Mouse (Mus musculus): ENCODE data around the gene Ap3d1. TPM values are rescaled to one million over a fixed set of nuclear protein-coding genes. Genes with fewer than 3 reads are reported as not detected.

The Ap3d1 gene
- polyA plus RNA-seq, 1 experiment from 2014 or later: 81.7 TPM

- H3K4me3 ChIP-seq (ENCODE audit: low read depth, low read length): no peak overlapping the region
- no peaks in the 10 kb centered on the region for H3K27me3 ChIP-seq (ENCODE audit: control insufficient read depth, insufficient read depth, low read length)
- no peak for ATAC-seq (ENCODE audit: insufficient number of reproducible peaks, insufficient read depth, low FRiP score, low read depth)
- no peak overlapping the region for H3K27ac ChIP-seq (ENCODE audit: low read length)
- H3K4me2 ChIP-seq (replicated peaks; ENCODE audit: low read depth, low read length): no peak overlapping the region
- WGBS: 80% methylated on average over 2 of the region's 2 CpGs
- H3K36me3 ChIP-seq (ENCODE audit: control insufficient read depth, insufficient read depth, low read length): no peaks in the 10 kb centered on the region; the same call in 1 of the 2 replicates
- H3K9me3 ChIP-seq (ENCODE audit: control insufficient read depth, low read depth, low read length): no peaks in the 10 kb centered on the region
- peaks cover 25% of the 10 kb centered on the region for H3K4me1 ChIP-seq (ENCODE audit: control insufficient read depth, insufficient read depth, low read length)
- H3K9ac ChIP-seq (replicated peaks; ENCODE audit: low read depth, low read length): no peak overlapping the region
Measured at GRCm38 (mm10) chr10:80680260-80680696, 61.8 kb downstream of the Ap3d1 start.

- H3K4me2 ChIP-seq (replicated peaks; ENCODE audit: low read depth, low read length): no peak overlapping the region
- H3K36me3 ChIP-seq (ENCODE audit: control insufficient read depth, insufficient read depth, low read length): no peaks in the 10 kb centered on the region; the same call in 1 of the 2 replicates
- WGBS: 59% methylated on average over 9 of the region's 9 CpGs
- no peaks in the 10 kb centered on the region for H3K9me3 ChIP-seq (ENCODE audit: control insufficient read depth, low read depth, low read length)
- ATAC-seq (ENCODE audit: insufficient number of reproducible peaks, insufficient read depth, low FRiP score, low read depth): no peak
- H3K27me3 ChIP-seq (ENCODE audit: control insufficient read depth, insufficient read depth, low read length): no peaks in the 10 kb centered on the region
- no peak overlapping the region for H3K4me3 ChIP-seq (ENCODE audit: low read depth, low read length)
- H3K4me1 ChIP-seq (ENCODE audit: control insufficient read depth, insufficient read depth, low read length): peaks cover 30% of the 10 kb centered on the region
- H3K9ac ChIP-seq (replicated peaks; ENCODE audit: low read depth, low read length): no peak overlapping the region; the same call in 1 of the 2 replicates
- no peak overlapping the region; the same call in 1 of the 2 replicates for H3K27ac ChIP-seq (ENCODE audit: low read length)
Measured at GRCm38 (mm10) chr10:80679556-80680259, 62.4 kb downstream of the Ap3d1 start.

- Histone ChIP-seq H3K27ac (ENCODE audit: low read length) (peak overlapping the region; percentile 99), H3K4me1 (ENCODE audit: control insufficient read depth, insufficient read depth, low read length) (peaks cover 39% of the 10 kb centered on the region), H3K9me3 (ENCODE audit: control insufficient read depth, low read depth, low read length) (no peaks in the 10 kb centered on the region), H3K4me2 (replicated peaks; ENCODE audit: low read depth, low read length) (peak overlapping the region; percentile 72; the same call in 1 of the 2 replicates), H3K27me3 (ENCODE audit: control insufficient read depth, insufficient read depth, low read length) (no peaks in the 10 kb centered on the region), H3K4me3 (ENCODE audit: low read depth, low read length) (no peak overlapping the region), H3K9ac (replicated peaks; ENCODE audit: low read depth, low read length) (0 out of 2 replicates have a peak overlapping the region, but pooled peaks have one; percentile 18), H3K36me3 (ENCODE audit: control insufficient read depth, insufficient read depth, low read length) (peaks cover 3% of the 10 kb centered on the region)
- no peak for ATAC-seq (ENCODE audit: insufficient number of reproducible peaks, insufficient read depth, low FRiP score, low read depth)
- 53% methylated on average over 8 of the region's 10 CpGs for WGBS
Measured at GRCm38 (mm10) chr10:80678601-80679377, 63.3 kb downstream of the Ap3d1 start.

- peak; percentile 20 for ATAC-seq (ENCODE audit: insufficient number of reproducible peaks, insufficient read depth, low FRiP score, low read depth)
- Histone ChIP-seq H3K36me3 (ENCODE audit: control insufficient read depth, insufficient read depth, low read length) (peaks cover 7% of the 10 kb centered on the region), H3K4me3 (ENCODE audit: low read depth, low read length) (peak within 1 kb of the TSS; percentile 97), H3K27ac (ENCODE audit: low read length) (peak within 1 kb of the TSS; percentile 99), H3K4me1 (ENCODE audit: control insufficient read depth, insufficient read depth, low read length) (peaks cover 46% of the 10 kb centered on the region), H3K27me3 (ENCODE audit: control insufficient read depth, insufficient read depth, low read length) (no peaks in the 10 kb centered on the region), H3K9me3 (ENCODE audit: control insufficient read depth, low read depth, low read length) (no peaks in the 10 kb centered on the region), H3K4me2 (replicated peaks; ENCODE audit: low read depth, low read length) (peak within 1 kb of the TSS; percentile 72), H3K9ac (replicated peaks; ENCODE audit: low read depth, low read length) (peak within 1 kb of the TSS; percentile 63)
- WGBS: 13% methylated on average over 8 of the region's 8 CpGs
Measured at GRCm38 (mm10) chr10:80677942-80678436, 64.1 kb downstream of the Ap3d1 start, which contains the start of gene Mknk2. Gene Mknk2 (minus strand): TSS chr10:80678112.

- peak overlapping the region; percentile 99 for H3K27ac ChIP-seq (ENCODE audit: low read length)
- H3K9me3 ChIP-seq (ENCODE audit: control insufficient read depth, low read depth, low read length): no peaks in the 10 kb centered on the region
- H3K36me3 ChIP-seq (ENCODE audit: control insufficient read depth, insufficient read depth, low read length): peaks cover 7% of the 10 kb centered on the region
- H3K4me2 ChIP-seq (replicated peaks; ENCODE audit: low read depth, low read length): peak overlapping the region; percentile 72
- H3K27me3 ChIP-seq (ENCODE audit: control insufficient read depth, insufficient read depth, low read length): no peaks in the 10 kb centered on the region
- H3K9ac ChIP-seq (replicated peaks; ENCODE audit: low read depth, low read length): peak overlapping the region; percentile 63
- WGBS: 24% methylated on average over 9 of the region's 9 CpGs
- no peak for ATAC-seq (ENCODE audit: insufficient number of reproducible peaks, insufficient read depth, low FRiP score, low read depth)
- H3K4me3 ChIP-seq (ENCODE audit: low read depth, low read length): peak overlapping the region; percentile 97
- H3K4me1 ChIP-seq (ENCODE audit: control insufficient read depth, insufficient read depth, low read length): peaks cover 46% of the 10 kb centered on the region
Measured at GRCm38 (mm10) chr10:80677128-80677875, 64.8 kb downstream of the Ap3d1 start.

- Histone ChIP-seq H3K27me3 (ENCODE audit: control insufficient read depth, insufficient read depth, low read length) (no peaks in the 10 kb centered on the region), H3K9ac (replicated peaks; ENCODE audit: low read depth, low read length) (peak overlapping the region; percentile 98), H3K4me1 (ENCODE audit: control insufficient read depth, insufficient read depth, low read length) (peaks cover 46% of the 10 kb centered on the region), H3K36me3 (ENCODE audit: control insufficient read depth, insufficient read depth, low read length) (peaks cover 9% of the 10 kb centered on the region), H3K4me2 (replicated peaks; ENCODE audit: low read depth, low read length) (peak overlapping the region; percentile 89), H3K27ac (ENCODE audit: low read length) (peak overlapping the region; percentile 99), H3K9me3 (ENCODE audit: control insufficient read depth, low read depth, low read length) (no peaks in the 10 kb centered on the region), H3K4me3 (ENCODE audit: low read depth, low read length) (peak overlapping the region; percentile 97)
- ATAC-seq (ENCODE audit: insufficient number of reproducible peaks, insufficient read depth, low FRiP score, low read depth): peak; percentile 91
- under 1% methylated on average over 72 of the region's 78 CpGs for WGBS
Measured at GRCm38 (mm10) chr10:80676198-80676928, 65.7 kb downstream of the Ap3d1 start.

- peak overlapping the region; percentile 89 for H3K4me2 ChIP-seq (replicated peaks; ENCODE audit: low read depth, low read length)
- H3K4me3 ChIP-seq (ENCODE audit: low read depth, low read length): peak overlapping the region; percentile 97
- H3K9ac ChIP-seq (replicated peaks; ENCODE audit: low read depth, low read length): peak overlapping the region; percentile 98
- under 1% methylated on average over 53 of the region's 54 CpGs for WGBS
- H3K36me3 ChIP-seq (ENCODE audit: control insufficient read depth, insufficient read depth, low read length): peaks cover 16% of the 10 kb centered on the region
- H3K27me3 ChIP-seq (ENCODE audit: control insufficient read depth, insufficient read depth, low read length): no peaks in the 10 kb centered on the region
- peak overlapping the region; percentile 81 for H3K27ac ChIP-seq (ENCODE audit: low read length)
- peak; percentile 2; the same call in 1 of the 2 replicates for ATAC-seq (ENCODE audit: insufficient number of reproducible peaks, insufficient read depth, low FRiP score, low read depth)
- H3K4me1 ChIP-seq (ENCODE audit: control insufficient read depth, insufficient read depth, low read length): peaks cover 46% of the 10 kb centered on the region
- no peaks in the 10 kb centered on the region for H3K9me3 ChIP-seq (ENCODE audit: control insufficient read depth, low read depth, low read length)
Measured at GRCm38 (mm10) chr10:80675405-80676197, 66.5 kb downstream of the Ap3d1 start.
